Mouse (Mus musculus): ENCODE results near the gene Nab1. TPM values are rescaled to one million over a fixed set of nuclear protein-coding genes. Genes with fewer than 3 reads are reported as not detected.

The Nab1 gene
- polyA plus RNA-seq, 1 experiment from 2014 or later = 13.5 TPM

GRCm38 (mm10) chr1:52511788-52512425 lies 11.4 kb upstream of the Nab1 start:
- Histone ChIP-seq H3K9ac (ENCODE audit: low read length) (no peak overlapping the region), H3K27me3 (ENCODE audit: control insufficient read depth, insufficient read depth, low read length) (no peaks in the 10 kb centered on the region), H3K4me1 (replicated peaks; ENCODE audit: control insufficient read depth, insufficient read depth) (no peaks in the 10 kb centered on the region), H3K27ac (replicated peaks) (no peak overlapping the region), H3K9me3 (ENCODE audit: control insufficient read depth, low read length) (no peaks in the 10 kb centered on the region), H3K4me3 (ENCODE audit: low read depth, low read length) (no peak overlapping the region), H3K36me3 (ENCODE audit: control insufficient read depth, insufficient read depth, low read length) (no peaks in the 10 kb centered on the region), H3K4me2 (replicated peaks; ENCODE audit: low read depth) (no peak overlapping the region)
- DNase-seq (ENCODE audit: low spot score) = no peak
- TF ChIP-seq EP300 (optimal IDR thresholded peaks at IDR 0.05) = no peak
- no peak for TF ChIP-seq CTCF (IDR thresholded peaks at IDR 0.05; ENCODE audit: low read depth)
- WGBS = 85% methylated on average over 1 of the region's 1 CpGs
- no peak for ATAC-seq (ENCODE audit: low FRiP score, low TSS enrichment)

- Histone ChIP-seq H3K27me3 (ENCODE audit: control insufficient read depth, insufficient read depth, low read length) (no peaks in the 10 kb centered on the region), H3K9ac (ENCODE audit: low read length) (no peak overlapping the region), H3K4me2 (replicated peaks; ENCODE audit: low read depth) (no peak overlapping the region), H3K36me3 (ENCODE audit: control insufficient read depth, insufficient read depth, low read length) (no peaks in the 10 kb centered on the region), H3K9me3 (ENCODE audit: control insufficient read depth, low read length) (no peaks in the 10 kb centered on the region), H3K4me1 (replicated peaks; ENCODE audit: control insufficient read depth, insufficient read depth) (no peaks in the 10 kb centered on the region), H3K27ac (replicated peaks) (no peak overlapping the region), H3K4me3 (ENCODE audit: low read depth, low read length) (no peak overlapping the region)
- no peak for ATAC-seq (ENCODE audit: low FRiP score, low TSS enrichment)
- DNase-seq (ENCODE audit: low spot score) = no peak
- no peak for TF ChIP-seq CTCF (IDR thresholded peaks at IDR 0.05; ENCODE audit: low read depth)
- no peak for TF ChIP-seq EP300 (optimal IDR thresholded peaks at IDR 0.05)
- 74% methylated on average over 1 of the region's 1 CpGs for WGBS
Observed at GRCm38 (mm10) chr1:52506211-52506610, 5.7 kb upstream of the Nab1 start.

- Histone ChIP-seq H3K27me3 (ENCODE audit: control insufficient read depth, insufficient read depth, low read length) (no peaks in the 10 kb centered on the region), H3K9me3 (ENCODE audit: control insufficient read depth, low read length) (no peaks in the 10 kb centered on the region), H3K36me3 (ENCODE audit: control insufficient read depth, insufficient read depth, low read length) (no peaks in the 10 kb centered on the region), H3K4me2 (replicated peaks; ENCODE audit: low read depth) (no peak overlapping the region), H3K4me3 (ENCODE audit: low read depth, low read length) (no peak overlapping the region), H3K9ac (ENCODE audit: low read length) (no peak overlapping the region), H3K4me1 (replicated peaks; ENCODE audit: control insufficient read depth, insufficient read depth) (no peaks in the 10 kb centered on the region), H3K27ac (replicated peaks) (0 out of 2 replicates have a peak overlapping the region, but pooled peaks have one; percentile 24)
- WGBS = 49% methylated on average over 4 of the region's 4 CpGs
- ATAC-seq (ENCODE audit: low FRiP score, low TSS enrichment) (no peak), DNase-seq (ENCODE audit: low spot score) (no peak)
- TF ChIP-seq EP300 (optimal IDR thresholded peaks at IDR 0.05) (no peak), CTCF (IDR thresholded peaks at IDR 0.05; ENCODE audit: low read depth) (no peak)
Observed at GRCm38 (mm10) chr1:52502296-52502695, 1.8 kb upstream of the Nab1 start.

GRCm38 (mm10) chr1:52501688-52502133 lies 1.2 kb upstream of the Nab1 start:
- H3K9ac ChIP-seq (ENCODE audit: low read length) = no peak overlapping the region
- H3K9me3 ChIP-seq (ENCODE audit: control insufficient read depth, low read length) = no peaks in the 10 kb centered on the region
- H3K4me3 ChIP-seq (ENCODE audit: low read depth, low read length) = no peak overlapping the region
- no peaks in the 10 kb centered on the region for H3K36me3 ChIP-seq (ENCODE audit: control insufficient read depth, insufficient read depth, low read length)
- H3K27me3 ChIP-seq (ENCODE audit: control insufficient read depth, insufficient read depth, low read length) = no peaks in the 10 kb centered on the region
- ATAC-seq (ENCODE audit: low FRiP score, low TSS enrichment) = peak; percentile 64
- H3K27ac ChIP-seq (replicated peaks) = 0 out of 2 replicates have a peak overlapping the region, but pooled peaks have one; percentile 30
- H3K4me2 ChIP-seq (replicated peaks; ENCODE audit: low read depth) = no peak overlapping the region
- TF ChIP-seq CTCF (IDR thresholded peaks at IDR 0.05; ENCODE audit: low read depth) (no peak), EP300 (optimal IDR thresholded peaks at IDR 0.05) (no peak)
- WGBS = 22% methylated on average over 10 of the region's 10 CpGs
- peak; percentile 35 for DNase-seq (ENCODE audit: low spot score)
- H3K4me1 ChIP-seq (replicated peaks; ENCODE audit: control insufficient read depth, insufficient read depth) = 0 out of 2 replicates have a peak, but pooled peaks cover 2% of the 10 kb centered on the region

GRCm38 (mm10) chr1:52501090-52501489 lies 611 bp upstream of the Nab1 start:
- Histone ChIP-seq H3K36me3 (ENCODE audit: control insufficient read depth, insufficient read depth, low read length) (no peaks in the 10 kb centered on the region), H3K9ac (ENCODE audit: low read length) (peak overlapping the region; percentile 90), H3K4me3 (ENCODE audit: low read depth, low read length) (peak overlapping the region; percentile 81; the same call in 1 of the 2 replicates), H3K27me3 (ENCODE audit: control insufficient read depth, insufficient read depth, low read length) (no peaks in the 10 kb centered on the region), H3K9me3 (ENCODE audit: control insufficient read depth, low read length) (no peaks in the 10 kb centered on the region), H3K4me2 (replicated peaks; ENCODE audit: low read depth) (peak overlapping the region; percentile 85), H3K27ac (replicated peaks) (peak overlapping the region; percentile 95), H3K4me1 (replicated peaks; ENCODE audit: control insufficient read depth, insufficient read depth) (0 out of 2 replicates have a peak, but pooled peaks cover 2% of the 10 kb centered on the region)
- 24% methylated on average over 1 of the region's 1 CpGs for WGBS
- DNase-seq (ENCODE audit: low spot score) (no peak), ATAC-seq (ENCODE audit: low FRiP score, low TSS enrichment) (no peak)
- TF ChIP-seq CTCF (IDR thresholded peaks at IDR 0.05; ENCODE audit: low read depth) (no peak), EP300 (optimal IDR thresholded peaks at IDR 0.05) (no peak)

GRCm38 (mm10) chr1:52499601-52500313 lies 722 bp downstream of the Nab1 start:
- Histone ChIP-seq H3K4me3 (ENCODE audit: low read depth, low read length) (peak overlapping the region; percentile 81), H3K4me1 (replicated peaks; ENCODE audit: control insufficient read depth, insufficient read depth) (0 out of 2 replicates have a peak, but pooled peaks cover 6% of the 10 kb centered on the region), H3K9ac (ENCODE audit: low read length) (peak overlapping the region; percentile 90), H3K27me3 (ENCODE audit: control insufficient read depth, insufficient read depth, low read length) (no peaks in the 10 kb centered on the region), H3K4me2 (replicated peaks; ENCODE audit: low read depth) (peak overlapping the region; percentile 85), H3K9me3 (ENCODE audit: control insufficient read depth, low read length) (no peaks in the 10 kb centered on the region), H3K36me3 (ENCODE audit: control insufficient read depth, insufficient read depth, low read length) (no peaks in the 10 kb centered on the region), H3K27ac (replicated peaks) (peak overlapping the region; percentile 95)
- WGBS = under 1% methylated on average over 59 of the region's 68 CpGs
- ATAC-seq (ENCODE audit: low FRiP score, low TSS enrichment) = no peak; the same call in none of the 2 replicates
- peak; percentile 54 for DNase-seq (ENCODE audit: low spot score)
- TF ChIP-seq EP300 (optimal IDR thresholded peaks at IDR 0.05) = no peak
- TF ChIP-seq CTCF (IDR thresholded peaks at IDR 0.05; ENCODE audit: low read depth) = no peak

Measured in stomach, postnatal 0 days (tissue).